In the genomic region with DNA sequence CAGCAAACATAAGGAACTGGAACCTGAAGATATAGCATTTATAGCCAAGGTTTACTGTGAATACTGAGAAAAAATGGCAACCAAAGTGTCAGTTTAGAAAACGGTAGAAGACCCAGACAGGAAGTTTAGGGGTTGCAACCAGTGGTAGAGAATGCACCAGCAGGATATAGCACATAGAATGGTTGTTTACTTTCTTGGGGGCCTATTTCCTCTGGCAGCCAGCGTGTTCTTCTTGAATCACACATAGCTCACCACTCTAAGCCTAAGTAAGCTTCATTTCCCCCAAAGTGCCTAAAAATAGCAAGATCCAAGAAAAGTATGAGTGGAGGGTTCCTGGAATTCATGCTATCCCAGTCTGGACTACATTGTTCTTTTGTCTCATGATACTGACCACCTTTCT, we compare ENCODE assay signal across 24 mouse cellular contexts. TPM values are rescaled to one million over a fixed set of nuclear protein-coding genes. Genes with fewer than 3 reads are reported as not detected.
"Had no signal": no experiment of that assay in that cellular context is flagged by ENCODE, and none has a peak within 500 bp of the region (broad histone marks: within the 10 kb centered on the region; RNA-seq: fewer than 3 reads in every experiment).

No protein-coding gene starts in this region.

- ATAC-seq: midbrain, embryonic 13.5 days; midbrain, embryonic 16.5 days had no signal

- H3K4me2 ChIP-seq: kidney, embryonic 15.5 days; liver, embryonic 13.5 days; midbrain, embryonic 13.5 days; neural tube, embryonic 13.5 days; stomach, embryonic 15.5 days had no signal

- H3K9ac ChIP-seq: kidney, embryonic 15.5 days; liver, embryonic 13.5 days; midbrain, embryonic 13.5 days; neural tube, embryonic 13.5 days; stomach, embryonic 15.5 days had no signal

- H3K4me3 ChIP-seq: kidney, embryonic 15.5 days; left cerebral cortex, adult 2 months; liver, embryonic 13.5 days; megakaryocyte, embryonic 14.5 days; midbrain, embryonic 10.5 days; midbrain, embryonic 13.5 days; myocyte; neural tube, embryonic 13.5 days; stomach, embryonic 15.5 days had no signal

- H3K9me3 ChIP-seq: kidney, embryonic 15.5 days; liver, embryonic 13.5 days; megakaryocyte, embryonic 14.5 days; midbrain, embryonic 10.5 days; midbrain, embryonic 13.5 days; neural tube, embryonic 13.5 days; stomach, embryonic 15.5 days had no signal

- H3K27ac ChIP-seq: kidney, embryonic 15.5 days; left cerebral cortex, adult 2 months; liver, embryonic 13.5 days; midbrain, embryonic 10.5 days; midbrain, embryonic 13.5 days; neural tube, embryonic 13.5 days; stomach, embryonic 15.5 days had no signal

- DNase-seq: kidney, adult 11 months; kidney, adult 8-10 months; kidney, postnatal 10 days; kidney, postnatal 36 days; layer of hippocampus, postnatal 36 days; liver, embryonic 13.5 days; lung, postnatal 36 days; retina, postnatal 1 day; right cerebral cortex, postnatal 25 days; spleen, adult 18-20 months; thymus, adult 2 months; thymus, postnatal 14 days; thymus, postnatal 4 days had no signal

- H3K36me3 ChIP-seq: kidney, embryonic 15.5 days; liver, embryonic 13.5 days; midbrain, embryonic 10.5 days; midbrain, embryonic 13.5 days; neural tube, embryonic 13.5 days; stomach, embryonic 15.5 days had no signal

- H3K4me1 ChIP-seq: liver, embryonic 13.5 days; megakaryocyte, embryonic 14.5 days; midbrain, embryonic 10.5 days; midbrain, embryonic 13.5 days; neural tube, embryonic 13.5 days; stomach, embryonic 15.5 days had no signal

- H3K27me3 ChIP-seq: kidney, embryonic 15.5 days; liver, embryonic 13.5 days; megakaryocyte, embryonic 14.5 days; midbrain, embryonic 13.5 days; neural tube, embryonic 13.5 days; stomach, embryonic 15.5 days had no signal

RNA-seq across cellular contexts. Expression of a gene that starts 59.1 kb away (rescaled TPM):
- total RNA-seq: monocyte, adult 5-6 weeks; neutrophil, adult 5-6 weeks had no signal
